Mouse (Mus musculus) urinary bladder, postnatal 4 days (tissue): Measurements from ENCODE around the gene Ldb2.

Experiments
- DNase-seq, 2 experiments: peaks; one replicate each; pipeline ENCODE4 v3.0.0; 2021 to 2022; ENCODE audit warnings: low spot score in 2 of 2

Ldb2 gene

DNA sequence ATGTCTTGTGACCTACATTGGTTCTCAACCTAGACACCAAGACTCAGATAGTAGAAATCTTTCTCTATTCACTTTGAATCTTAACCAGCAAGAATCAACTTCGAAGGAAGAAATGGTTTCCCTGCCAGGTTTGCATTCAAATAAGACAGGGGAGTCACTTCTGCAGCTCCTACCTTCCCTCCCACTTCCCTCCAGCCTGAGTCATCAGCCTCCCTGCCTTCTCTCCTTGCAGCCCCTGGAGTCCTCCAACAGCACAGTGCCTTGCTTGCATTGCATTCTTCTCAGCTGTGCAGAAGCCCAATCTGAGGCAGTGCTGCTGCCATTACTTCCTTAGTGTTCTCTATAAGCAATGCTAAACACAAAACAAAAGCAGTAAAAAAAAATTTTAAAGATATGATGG lies 79.6 kb downstream of the Ldb2 start:
- DNase-seq, result no peak

GRCm38 (mm10) chr5:44714508-44714907 lies 85.0 kb downstream of the Ldb2 start:
- DNase-seq, result no peak

GRCm38 (mm10) chr5:44713181-44713789 lies 86.2 kb downstream of the Ldb2 start:
- DNase-seq, result no peak

GRCm38 (mm10) chr5:44711211-44711610 lies 88.3 kb downstream of the Ldb2 start:
- no peak for DNase-seq

GRCm38 (mm10) chr5:44710132-44710871 lies 89.2 kb downstream of the Ldb2 start:
- DNase-seq, result no peak

DNA sequence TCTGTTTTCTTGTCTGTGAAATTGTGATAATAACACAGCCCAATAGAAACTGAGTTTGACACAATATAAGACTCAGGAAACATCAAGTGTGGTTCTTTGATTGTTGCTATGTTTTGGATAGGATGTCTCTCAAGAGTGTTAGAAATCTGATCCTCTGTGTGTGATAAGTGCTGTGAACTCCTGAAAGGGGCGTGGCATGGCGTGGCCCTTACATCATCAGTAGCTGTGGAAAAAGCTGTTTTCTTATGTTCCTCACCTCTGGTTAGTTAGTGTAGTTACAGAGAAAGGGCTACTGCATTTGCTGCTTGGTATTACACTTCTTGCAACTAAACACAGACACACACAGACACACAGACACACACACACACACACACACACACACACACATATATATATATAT lies 90.2 kb downstream of the Ldb2 start:
- DNase-seq, result no peak

GRCm38 (mm10) chr5:44707946-44708345 lies 91.5 kb downstream of the Ldb2 start:
- no peak for DNase-seq

DNA sequence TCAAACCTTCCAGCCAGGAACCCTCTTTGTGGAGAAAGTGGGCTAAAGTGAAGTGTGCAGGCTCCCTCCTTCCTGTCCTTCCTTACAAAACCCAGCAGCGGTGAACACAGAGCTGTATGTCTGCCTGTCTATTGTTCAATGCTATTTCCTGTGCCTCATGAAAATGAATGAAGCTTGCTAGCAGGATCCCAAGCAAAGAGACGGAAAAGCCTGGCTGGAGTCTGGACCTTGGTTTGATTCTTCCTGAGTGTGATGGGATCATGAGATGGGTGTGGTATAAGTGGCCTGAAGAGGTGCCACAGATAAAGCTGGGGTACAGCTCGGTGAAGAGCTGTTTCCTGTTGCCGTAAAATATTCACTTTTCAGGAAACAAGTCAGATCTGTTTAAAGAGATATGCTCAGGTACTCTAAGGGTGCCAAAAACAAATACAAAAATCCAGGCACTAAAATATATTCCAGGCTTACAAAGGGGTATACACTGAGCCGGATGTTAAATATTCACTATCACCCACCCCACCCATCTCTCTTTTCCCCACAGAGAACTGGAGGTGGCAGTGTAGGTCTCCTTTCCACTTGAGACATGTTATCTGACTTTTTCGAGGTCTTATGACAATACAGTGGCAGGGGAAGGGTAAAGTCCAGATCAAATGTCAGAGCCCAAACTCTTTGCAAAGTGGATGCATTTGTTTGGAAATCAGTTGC lies 92.3 kb downstream of the Ldb2 start:
- DNase-seq, result no peak

DNA sequence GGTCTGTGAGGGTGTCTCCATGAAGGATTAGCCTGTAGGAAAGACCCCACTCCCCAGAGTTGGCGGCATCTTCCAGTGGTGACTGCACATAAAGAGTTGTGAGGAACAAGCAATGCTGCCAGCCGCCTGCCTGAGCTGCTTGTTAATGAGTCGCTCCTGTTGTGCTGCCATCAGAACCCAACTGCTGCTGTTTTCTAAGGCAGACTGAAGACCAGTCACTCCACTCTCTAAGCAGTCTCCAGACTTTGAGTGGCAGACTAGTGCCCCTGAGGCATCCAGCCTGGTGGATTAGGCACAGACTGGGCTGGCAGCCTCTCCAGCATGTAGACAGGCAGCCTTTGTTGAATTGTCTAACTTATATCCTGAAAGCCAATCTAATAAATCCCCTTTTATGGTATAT lies 101.5 kb downstream of the Ldb2 start:
- DNase-seq, result no peak

DNA sequence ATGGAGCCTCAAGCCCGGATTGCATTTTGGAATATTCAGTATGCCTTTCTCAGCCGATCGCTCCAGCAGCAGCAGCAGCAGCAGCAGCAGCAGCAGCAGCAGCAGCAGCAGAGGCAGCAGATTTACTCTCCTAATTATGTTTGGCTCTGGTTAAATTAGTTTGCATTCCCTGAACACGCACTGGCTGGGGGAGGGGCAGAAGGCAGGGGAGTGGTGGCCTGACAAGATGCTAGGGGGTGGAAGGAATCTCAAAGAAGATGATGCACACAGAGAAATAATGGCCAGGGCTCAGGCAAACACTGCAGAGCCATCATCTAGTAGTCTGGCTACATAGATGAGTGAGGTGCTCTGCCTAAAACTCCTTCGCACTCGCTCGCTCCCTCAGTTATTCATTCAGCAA lies 102.9 kb downstream of the Ldb2 start:
- no peak for DNase-seq

- DNase-seq, result no peak
Observed at GRCm38 (mm10) chr5:44693674-44694073, 105.8 kb downstream of the Ldb2 start.

DNA sequence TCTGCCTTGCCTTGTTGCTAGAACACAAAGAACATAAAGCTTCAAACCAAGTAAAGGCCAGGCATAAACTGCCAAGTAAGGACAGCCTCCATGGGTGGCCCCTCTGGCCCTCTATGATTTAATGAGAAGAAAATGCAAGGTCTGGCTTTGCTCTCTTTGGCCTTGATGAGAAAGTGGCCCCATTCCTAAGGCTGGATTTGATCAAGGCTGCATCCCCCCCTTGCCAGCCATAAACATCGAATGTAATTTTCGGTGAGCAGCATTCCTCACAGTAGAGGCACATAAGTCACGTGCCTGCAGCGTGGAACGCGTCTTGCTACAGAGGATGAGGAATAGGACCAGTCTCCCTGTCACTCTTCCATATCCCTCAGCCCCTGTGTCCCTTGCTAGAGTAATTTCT lies 113.1 kb downstream of the Ldb2 start:
- peak in 1 of 2 experiments; percentile 36 for DNase-seq

DNA sequence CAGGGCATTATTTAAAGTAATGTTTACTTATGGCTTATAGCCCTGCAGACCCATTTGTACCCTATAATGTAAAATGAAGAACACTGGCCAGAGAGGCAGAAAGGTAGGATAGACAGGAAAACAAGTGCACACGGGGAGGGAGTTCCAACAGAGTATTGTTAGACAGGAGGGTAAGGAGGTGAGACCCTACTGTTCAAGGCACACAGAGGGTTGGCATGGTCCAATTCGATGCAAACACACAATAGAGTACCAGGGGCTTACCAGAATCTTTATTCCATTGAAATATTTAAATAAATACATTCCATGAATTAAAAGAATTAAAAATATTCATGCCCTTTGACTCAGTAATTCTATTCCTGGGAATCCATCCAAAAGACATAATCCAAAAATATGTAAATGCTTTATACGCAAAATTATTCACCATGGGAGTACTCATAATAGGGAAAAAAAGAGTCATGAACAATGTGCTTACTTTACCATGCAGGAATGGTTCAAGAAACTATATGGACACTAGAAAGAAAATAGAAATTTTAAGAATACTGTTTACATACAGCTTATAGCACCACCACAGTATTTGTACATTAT lies 118.3 kb downstream of the Ldb2 start:
- DNase-seq, result no peak

DNA sequence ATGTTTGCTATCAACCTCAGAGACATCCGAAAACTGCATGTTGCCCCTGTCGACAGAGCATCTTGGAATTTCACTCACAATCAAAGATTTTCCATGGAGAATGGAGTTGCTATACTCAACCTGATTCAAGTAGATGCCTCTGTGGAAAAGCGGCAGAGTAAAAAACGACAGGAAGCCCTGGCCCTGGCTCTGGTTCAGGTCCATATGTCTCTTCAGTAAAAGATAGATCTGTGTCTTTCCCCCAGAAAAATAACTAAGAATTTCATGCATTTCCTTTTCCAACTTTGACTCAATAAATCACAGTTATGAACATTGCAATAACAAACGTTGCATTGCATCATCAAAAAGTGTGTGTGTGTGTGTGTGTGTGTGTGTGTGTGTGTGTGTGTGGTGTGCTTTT lies 121.7 kb downstream of the Ldb2 start:
- no peak for DNase-seq

DNA sequence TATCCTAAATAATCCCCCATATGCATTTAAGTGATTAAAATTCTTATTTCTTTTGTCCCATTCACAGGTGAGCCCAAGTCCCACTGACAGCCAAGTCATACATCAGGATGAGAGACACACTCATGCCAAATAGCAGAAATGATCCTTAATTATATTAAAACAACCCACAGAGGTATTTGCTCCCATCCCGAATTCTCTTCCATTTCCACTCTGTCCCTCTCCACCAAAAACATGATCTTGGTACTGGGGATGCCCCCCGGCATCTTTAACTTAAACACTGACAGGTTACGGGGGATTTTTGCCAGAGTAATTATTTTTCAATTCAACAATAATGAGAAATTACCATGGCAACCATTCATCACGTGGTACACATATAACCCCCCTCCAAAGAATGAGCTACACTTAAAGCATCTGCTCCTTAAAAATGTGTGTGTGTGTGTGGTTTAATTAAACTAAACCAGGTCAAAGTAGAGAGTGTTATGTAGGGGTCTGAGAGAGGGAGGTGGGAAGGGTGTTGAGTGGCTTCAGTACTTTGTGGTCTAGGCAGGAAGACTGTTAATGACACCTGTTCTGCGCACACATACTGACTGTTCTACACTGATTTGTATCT lies 123.2 kb downstream of the Ldb2 start:
- no peak for DNase-seq

DNA sequence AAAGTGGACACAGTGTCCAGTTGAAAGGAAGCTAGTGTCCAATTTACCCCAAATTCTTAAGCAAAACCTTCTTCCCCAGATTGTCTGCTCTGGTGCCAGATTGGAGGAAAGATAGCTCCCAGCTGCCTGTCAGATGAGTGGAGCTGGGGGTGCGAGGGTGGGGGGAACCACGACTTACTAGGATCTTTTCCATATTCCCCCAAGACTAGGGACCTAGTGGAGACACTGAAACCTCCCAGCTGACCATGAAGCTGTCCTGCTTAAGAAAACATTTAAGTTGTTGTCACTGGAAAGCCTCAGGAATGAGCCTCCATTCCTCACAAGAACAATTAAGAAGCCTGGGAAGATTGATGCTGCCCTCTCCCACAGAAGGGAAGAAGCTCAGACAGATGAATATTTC lies 129.1 kb downstream of the Ldb2 start:
- DNase-seq, result no peak

GRCm38 (mm10) chr5:44667907-44668306 lies 131.6 kb downstream of the Ldb2 start:
- DNase-seq, result no peak

DNA sequence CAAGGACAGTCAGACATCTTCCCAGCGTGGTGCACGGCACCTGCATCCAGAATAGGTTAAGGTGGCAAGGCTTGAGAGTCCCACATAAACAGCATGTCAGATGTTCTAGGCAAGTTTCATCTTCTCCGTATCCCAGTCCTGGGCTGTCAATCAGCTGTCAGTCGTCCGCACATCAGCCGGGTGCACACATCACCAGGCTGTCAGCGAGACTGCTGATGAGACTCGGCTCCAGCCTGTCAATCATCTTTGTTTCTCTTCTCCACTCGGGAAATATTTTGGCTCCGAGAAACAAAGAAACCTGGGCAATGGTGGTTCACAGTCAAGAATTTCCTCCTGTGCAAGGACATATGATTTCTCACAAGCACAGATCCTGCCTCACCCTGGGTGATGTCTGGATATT lies 132.1 kb downstream of the Ldb2 start:
- DNase-seq, result no peak

DNA sequence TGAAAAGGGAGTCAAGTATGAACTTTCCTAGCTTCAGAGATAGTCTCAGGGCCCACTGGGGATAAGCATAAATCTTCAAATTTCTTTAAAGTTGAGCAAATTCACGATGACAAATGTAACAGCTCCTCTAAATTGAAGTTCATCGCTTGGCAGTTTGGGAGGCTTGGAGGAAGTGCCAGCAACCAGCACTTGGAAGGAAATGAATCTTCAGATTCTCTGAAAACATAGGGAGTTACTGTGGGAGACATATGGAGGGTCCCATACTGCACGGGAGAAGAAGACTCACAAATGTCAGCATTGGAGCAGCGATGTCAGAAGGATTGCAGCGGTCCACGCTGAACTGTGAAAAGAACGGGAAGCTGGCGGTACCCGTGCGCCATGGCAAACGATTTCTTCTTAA lies 139.8 kb downstream of the Ldb2 start:
- no peak for DNase-seq

DNA sequence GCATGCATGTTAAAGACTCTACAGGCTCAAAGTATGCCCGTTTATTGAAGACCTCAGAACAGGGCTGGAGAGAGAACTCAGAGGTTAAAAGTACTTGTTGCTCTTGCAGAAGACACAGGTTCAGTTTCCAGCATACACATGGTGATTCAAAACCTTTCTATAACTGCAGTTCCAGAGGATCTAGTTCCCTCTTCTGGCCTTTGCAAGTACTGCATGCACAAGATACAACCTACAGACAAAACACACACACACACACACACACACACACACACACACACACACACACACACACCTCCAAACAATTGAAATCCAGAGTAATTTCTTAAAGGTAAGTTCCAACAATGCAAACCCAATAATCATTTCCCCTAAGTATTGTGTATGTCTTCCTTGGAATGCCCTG lies 142.8 kb downstream of the Ldb2 start:
- no peak for DNase-seq

DNA sequence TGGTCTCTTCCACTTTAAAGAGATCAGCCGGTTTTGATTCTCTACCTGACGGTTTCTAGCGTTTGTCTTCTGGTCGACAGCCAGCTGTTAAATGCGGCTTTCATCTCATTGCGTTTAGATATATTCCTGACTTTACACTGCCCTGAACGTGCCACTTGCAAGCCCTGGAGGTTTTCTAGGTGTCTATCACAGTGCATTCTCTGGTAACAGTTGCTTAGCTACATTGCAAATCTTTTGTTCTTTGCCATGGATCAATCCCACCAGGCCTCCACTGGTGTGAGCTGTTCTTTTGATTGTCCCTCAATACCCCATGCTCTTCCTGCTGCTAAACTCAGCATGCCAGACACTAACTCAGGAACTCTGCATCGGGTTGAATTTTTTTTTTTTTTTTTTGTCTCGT lies 145.1 kb downstream of the Ldb2 start:
- no peak for DNase-seq

DNA sequence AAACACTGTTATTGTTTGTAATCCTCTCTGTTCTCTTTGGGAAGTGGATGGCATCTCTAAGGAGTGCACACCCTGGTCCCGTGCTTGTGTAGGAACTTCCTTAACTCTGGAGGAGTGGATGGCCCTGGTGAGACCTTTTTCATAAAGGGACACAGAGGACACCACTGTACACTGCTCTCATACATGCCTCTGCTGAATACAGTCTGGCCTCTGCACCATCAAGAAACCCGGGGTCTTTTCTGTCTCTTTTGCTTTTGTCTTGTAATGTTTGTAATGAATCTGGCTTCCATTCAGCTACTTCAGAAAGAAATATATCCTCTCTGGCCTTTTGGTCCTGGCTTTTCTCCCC lies 152.7 kb downstream of the Ldb2 start:
- no peak for DNase-seq
